Mouse (Mus musculus) stomach, embryonic 15.5 days (tissue): ENCODE measurements at regions not wholly inside any gene's neighbourhood (a gene's known extent, or its start where the extent isn't known, plus 50 kb on each side); places are given as distances from the start of the nearest gene placed in this dataset.

ENCODE experiments used
- ATAC-seq: fragments of 200-750 bp; cut with Nextera tagmentation; 2 replicates; pipeline ENCODE4 v1.8.0; 2017; ENCODE audit warnings: low read depth, moderate number of reproducible peaks, moderate TSS enrichment; ENCODE audit not compliant: insufficient read depth, low FRiP score
- H3K27ac ChIP-seq: fragments of 300-500 bp; sonication (generic); 2 replicates; pipeline ENCODE4 v1.5.1; 2015; ENCODE audit warnings: mild to moderate bottlenecking, inconsistent platforms
- H3K27me3 ChIP-seq: fragments of 300-500 bp; sonication (generic); replicated peaks from 2 replicates; pipeline ENCODE4 v1.6.1; 2015; ENCODE audit warnings: inconsistent platforms
- H3K36me3 ChIP-seq: fragments of 300-500 bp; sonication (generic); 2 replicates; pipeline ENCODE4 v1.6.1; 2015; ENCODE audit warnings: inconsistent platforms
- H3K4me1 ChIP-seq: fragments of 300-500 bp; sonication (generic); 2 replicates; pipeline ENCODE4 v1.6.1; 2015; ENCODE audit warnings: inconsistent platforms
- H3K4me2 ChIP-seq: fragments of 300-500 bp; sonication (generic); 2 replicates; pipeline ENCODE4 v1.6.1; 2015; ENCODE audit warnings: mild to moderate bottlenecking, inconsistent platforms
- H3K4me3 ChIP-seq: fragments of 300-500 bp; sonication (generic); replicated peaks from 2 replicates; pipeline ENCODE4 v1.5.1; 2015; ENCODE audit warnings: inconsistent platforms
- H3K9ac ChIP-seq: fragments of 300-500 bp; sonication (generic); 2 replicates; pipeline ENCODE4 v1.6.1; 2015; ENCODE audit warnings: inconsistent platforms
- H3K9me3 ChIP-seq: fragments of 300-500 bp; sonication (generic); 2 replicates; pipeline ENCODE4 v1.6.1; 2016; ENCODE audit warnings: inconsistent platforms
- WGBS: fragments of 180-500 bp; shearing (Covaris S2); methylation state at CpG from one replicate; pipeline ENCODE4 v1.1.7; 2015; 5-methylcytosine and 5-hydroxymethylcytosine counted together

DNA sequence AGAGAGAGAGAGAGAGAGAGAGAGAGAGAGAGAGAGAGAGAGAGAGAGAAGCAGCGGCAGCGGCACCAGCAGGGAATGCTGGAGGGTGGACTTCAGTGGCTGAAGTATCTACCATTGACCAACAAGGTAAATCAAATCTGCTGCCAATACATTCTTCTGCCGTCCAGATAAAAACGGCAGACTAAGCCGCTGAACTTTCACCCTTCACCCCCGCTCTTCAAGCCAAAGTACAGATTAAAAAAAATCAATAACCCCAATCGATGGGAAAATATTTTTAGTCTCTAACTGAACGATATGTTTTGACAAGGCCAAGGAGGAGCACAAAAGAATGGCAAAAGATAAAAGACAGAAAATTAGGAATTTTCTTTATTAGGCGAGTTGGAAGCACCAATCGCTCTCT lies 205.3 kb upstream of the Onecut1 start:
- no peaks in the 10 kb centered on the region for H3K4me1 ChIP-seq
- no peak for ATAC-seq
- H3K27me3 ChIP-seq: no peaks in the 10 kb centered on the region
- no peaks in the 10 kb centered on the region for H3K9me3 ChIP-seq
- no peak overlapping the region for H3K4me3 ChIP-seq
- H3K4me2 ChIP-seq: no peak overlapping the region
- no peaks in the 10 kb centered on the region for H3K36me3 ChIP-seq
- H3K27ac ChIP-seq: no peak overlapping the region
- H3K9ac ChIP-seq: no peak overlapping the region
- 62% methylated on average over 10 of the region's 10 CpGs for WGBS

DNA sequence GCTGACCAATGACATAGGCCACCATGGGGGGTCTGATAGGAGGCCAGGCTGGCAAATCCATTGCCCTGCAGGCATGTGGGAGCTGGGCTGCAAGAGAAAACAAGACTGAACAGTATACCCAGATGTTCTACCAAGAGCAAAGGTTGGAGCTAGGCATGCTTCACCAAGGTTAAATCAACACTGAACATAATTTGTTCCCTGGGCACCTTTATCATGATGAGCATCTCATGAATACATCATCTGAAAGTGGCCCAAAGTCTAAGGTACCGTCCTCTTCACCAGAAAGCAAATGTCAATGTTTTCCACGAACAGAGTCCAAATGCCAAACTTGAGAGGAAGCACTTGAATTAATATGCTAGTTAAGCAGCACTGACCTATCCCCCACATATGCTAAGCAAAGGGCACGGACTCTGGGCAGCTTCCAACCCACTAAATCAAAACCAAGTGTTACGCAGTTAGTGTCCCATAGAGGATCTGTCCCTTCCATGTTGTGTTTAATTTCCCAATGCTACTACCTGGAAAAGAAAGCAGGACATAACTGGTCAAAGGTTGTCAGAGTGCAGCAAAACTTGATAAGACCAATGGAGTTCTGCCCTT lies 190.3 kb upstream of the Onecut1 start:
- Histone ChIP-seq H3K36me3 (no peaks in the 10 kb centered on the region), H3K9me3 (no peaks in the 10 kb centered on the region), H3K27ac (no peak overlapping the region), H3K4me1 (no peaks in the 10 kb centered on the region), H3K4me2 (no peak overlapping the region), H3K4me3 (no peak overlapping the region), H3K27me3 (no peaks in the 10 kb centered on the region), H3K9ac (no peak overlapping the region)
- 77% methylated on average over 4 of the region's 4 CpGs for WGBS
- no peak for ATAC-seq

DNA sequence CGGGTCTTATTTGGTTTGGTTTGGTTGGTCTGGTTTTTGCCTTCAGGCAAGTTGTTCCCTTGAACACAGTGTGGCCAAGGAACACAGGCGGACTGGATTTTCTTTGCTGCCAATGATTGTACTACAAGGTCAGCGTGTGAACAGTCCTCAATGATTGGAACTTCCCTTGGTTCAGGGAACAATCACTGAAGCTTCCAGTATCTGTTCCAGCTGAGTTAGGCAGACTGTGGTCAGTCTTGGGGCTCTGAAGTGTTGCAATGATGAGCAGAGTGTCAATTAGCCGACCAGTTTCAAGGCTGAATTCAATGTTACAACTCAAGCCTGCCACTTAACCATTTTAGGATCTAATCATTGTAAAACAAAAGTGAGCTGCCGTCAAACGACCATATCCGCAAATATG lies 189.5 kb upstream of the Onecut1 start:
- no peak overlapping the region for H3K27ac ChIP-seq
- H3K4me2 ChIP-seq: no peak overlapping the region
- no peak overlapping the region for H3K9ac ChIP-seq
- H3K36me3 ChIP-seq: no peaks in the 10 kb centered on the region
- H3K27me3 ChIP-seq: no peaks in the 10 kb centered on the region
- no peaks in the 10 kb centered on the region for H3K9me3 ChIP-seq
- H3K4me1 ChIP-seq: no peaks in the 10 kb centered on the region
- ATAC-seq: no peak
- WGBS: 84% methylated on average over 7 of the region's 7 CpGs
- H3K4me3 ChIP-seq: no peak overlapping the region

DNA sequence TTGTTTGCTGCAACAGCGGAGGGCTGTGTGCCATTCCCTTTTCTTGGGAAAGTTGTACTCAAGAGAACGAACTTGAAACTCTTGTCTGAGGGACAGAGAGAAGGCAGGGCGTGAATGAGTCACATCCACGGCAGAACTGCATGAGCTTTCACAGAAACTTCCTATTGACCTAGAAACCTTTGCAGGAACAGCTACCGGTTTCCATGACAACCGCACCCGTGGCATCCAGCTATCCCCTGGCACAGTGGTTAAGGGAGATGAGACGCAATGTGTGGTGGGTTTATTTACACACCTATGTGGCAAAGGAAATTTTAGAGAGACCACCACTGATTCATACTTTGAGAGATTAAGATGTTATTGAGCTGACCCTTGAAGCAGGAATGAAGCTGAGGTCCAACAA lies 163.5 kb upstream of the Onecut1 start:
- no peak for ATAC-seq
- Histone ChIP-seq H3K4me3 (no peak overlapping the region), H3K4me1 (no peaks in the 10 kb centered on the region), H3K4me2 (no peak overlapping the region), H3K36me3 (no peaks in the 10 kb centered on the region), H3K9ac (no peak overlapping the region), H3K9me3 (no peaks in the 10 kb centered on the region), H3K27ac (no peak overlapping the region), H3K27me3 (no peaks in the 10 kb centered on the region)
- WGBS: 76% methylated on average over 8 of the region's 8 CpGs

DNA sequence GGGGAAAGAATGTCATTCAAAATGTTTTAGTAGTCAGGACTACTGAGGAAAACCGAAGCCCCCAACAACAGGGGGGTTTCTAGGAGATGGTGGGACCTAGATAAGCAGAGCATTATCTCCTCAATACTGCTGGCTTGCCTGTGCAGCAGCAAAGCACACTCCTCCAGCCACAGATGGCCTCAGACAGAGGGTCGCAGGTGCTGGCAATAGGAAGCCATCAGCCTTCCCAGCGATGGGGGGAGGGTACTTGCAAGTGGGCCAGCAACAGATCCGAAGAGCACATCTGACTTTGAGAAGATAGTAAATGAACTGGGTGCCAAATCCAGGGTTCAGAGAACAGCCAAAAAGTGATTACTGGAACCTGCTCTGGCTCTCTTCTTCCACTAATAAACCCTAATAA lies 156.0 kb upstream of the Onecut1 start:
- ATAC-seq: no peak

DNA sequence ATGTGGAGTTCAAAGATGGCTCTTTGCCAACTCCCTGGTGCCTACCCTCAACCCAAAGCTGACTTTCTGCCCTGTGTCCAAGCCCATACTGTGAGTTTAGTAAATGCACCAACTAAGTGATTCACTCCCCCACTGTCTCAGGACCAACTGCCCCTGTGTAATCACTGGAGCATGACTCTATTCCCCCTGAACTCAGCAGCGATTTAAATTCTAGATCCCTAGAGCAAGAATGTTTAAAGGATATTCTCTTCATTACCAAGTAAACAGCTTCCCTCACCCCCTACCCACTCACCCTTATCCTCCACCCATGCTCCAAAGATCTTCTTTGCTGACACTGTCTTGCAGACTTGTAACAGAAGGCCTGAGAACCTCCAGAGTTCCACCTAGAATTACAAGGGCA lies 154.1 kb upstream of the Onecut1 start:
- no peak overlapping the region for H3K4me3 ChIP-seq
- no peaks in the 10 kb centered on the region for H3K4me1 ChIP-seq
- H3K9me3 ChIP-seq: no peaks in the 10 kb centered on the region
- H3K27me3 ChIP-seq: no peaks in the 10 kb centered on the region
- peak; percentile 27; the same call in 1 of the 2 replicates for ATAC-seq
- H3K36me3 ChIP-seq: no peaks in the 10 kb centered on the region
- no peak overlapping the region for H3K4me2 ChIP-seq
- H3K27ac ChIP-seq: no peak overlapping the region
- no peak overlapping the region for H3K9ac ChIP-seq
- 55% methylated on average over 1 of the region's 1 CpGs for WGBS

More for the DNA sequence above, 156.0 kb upstream of the Onecut1 start:
- no peak overlapping the region for H3K9ac ChIP-seq
- H3K9me3 ChIP-seq: no peaks in the 10 kb centered on the region
- no peak overlapping the region for H3K27ac ChIP-seq
- WGBS: 32% methylated on average over 4 of the region's 4 CpGs
- H3K4me2 ChIP-seq: no peak overlapping the region
- no peaks in the 10 kb centered on the region for H3K36me3 ChIP-seq
- H3K27me3 ChIP-seq: no peaks in the 10 kb centered on the region
- H3K4me1 ChIP-seq: no peaks in the 10 kb centered on the region
- H3K4me3 ChIP-seq: no peak overlapping the region

DNA sequence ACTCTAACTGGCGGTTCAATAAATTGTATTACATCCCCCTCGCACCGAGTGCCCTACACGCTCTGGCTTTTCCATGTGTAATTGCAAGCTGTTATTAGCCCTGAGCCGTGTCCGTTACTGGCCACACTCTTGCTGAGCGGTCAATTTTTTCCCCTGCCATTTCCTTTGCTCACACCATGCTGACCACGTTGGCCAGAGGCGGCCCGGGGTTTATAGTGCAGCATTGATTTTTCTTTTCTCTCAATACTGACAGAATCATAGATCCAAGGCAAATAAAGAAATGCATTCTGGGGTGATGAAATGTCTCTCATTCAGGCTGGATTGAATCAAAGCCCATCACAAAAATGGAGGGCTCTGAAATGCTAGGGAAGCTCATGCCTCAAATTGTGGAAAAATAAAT lies 150.0 kb upstream of the Onecut1 start:
- H3K27ac ChIP-seq: no peak overlapping the region
- ATAC-seq: no peak
- H3K36me3 ChIP-seq: no peaks in the 10 kb centered on the region
- H3K9me3 ChIP-seq: no peaks in the 10 kb centered on the region
- H3K4me3 ChIP-seq: no peak overlapping the region
- no peak overlapping the region for H3K4me2 ChIP-seq
- no peak overlapping the region for H3K9ac ChIP-seq
- WGBS: 88% methylated on average over 10 of the region's 10 CpGs
- no peaks in the 10 kb centered on the region for H3K27me3 ChIP-seq
- H3K4me1 ChIP-seq: no peaks in the 10 kb centered on the region

DNA sequence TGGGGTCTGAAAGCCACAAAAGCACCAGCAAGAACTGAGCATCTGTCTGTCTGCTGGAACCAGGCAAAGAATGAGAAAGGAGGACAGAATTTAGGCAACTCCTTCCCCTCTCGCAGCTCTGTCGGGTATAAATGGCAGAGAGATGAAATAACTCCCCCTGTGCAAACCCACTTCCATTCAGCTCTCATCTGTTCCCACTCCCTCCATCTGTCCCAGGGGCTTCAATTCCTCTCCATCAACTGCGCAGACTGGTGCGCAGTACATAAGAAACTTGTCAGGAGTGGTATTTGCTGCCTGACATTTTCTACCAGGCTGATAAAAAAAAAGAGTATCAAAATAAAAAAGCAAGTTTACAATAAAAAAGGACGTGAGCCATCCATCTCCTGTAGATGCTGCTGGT lies 129.3 kb upstream of the Onecut1 start:
- ATAC-seq: no peak
- H3K4me1 ChIP-seq: no peaks in the 10 kb centered on the region
- H3K4me3 ChIP-seq: no peak overlapping the region
- WGBS: 85% methylated on average over 5 of the region's 5 CpGs
- H3K9me3 ChIP-seq: no peaks in the 10 kb centered on the region
- H3K9ac ChIP-seq: no peak overlapping the region
- no peak overlapping the region for H3K27ac ChIP-seq
- H3K36me3 ChIP-seq: no peaks in the 10 kb centered on the region
- H3K4me2 ChIP-seq: no peak overlapping the region
- H3K27me3 ChIP-seq: no peaks in the 10 kb centered on the region

DNA sequence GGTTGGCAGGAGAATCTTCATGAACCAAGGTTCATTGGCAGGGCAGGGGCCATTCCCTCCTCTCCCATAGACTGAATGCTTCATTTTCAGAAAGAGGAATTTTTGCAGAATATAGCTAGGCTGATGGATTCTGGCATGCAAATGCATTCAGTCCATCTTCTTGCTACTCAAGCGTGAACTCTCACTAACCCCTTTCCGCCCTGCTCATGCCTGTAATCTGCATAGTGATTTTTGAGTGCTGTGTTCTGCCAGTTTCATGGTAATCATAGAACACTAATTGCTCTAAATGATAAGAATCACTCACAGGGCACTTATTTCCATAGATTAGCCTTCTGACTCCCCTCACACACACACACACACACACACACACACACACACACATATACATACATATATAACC lies 119.8 kb upstream of the Onecut1 start:
- 87% methylated on average over 2 of the region's 2 CpGs for whole genome bisulfite sequencing
- Histone ChIP-seq H3K4me1 (no peaks in the 10 kb centered on the region), H3K27me3 (no peaks in the 10 kb centered on the region), H3K4me3 (no peak overlapping the region), H3K4me2 (no peak overlapping the region), H3K36me3 (no peaks in the 10 kb centered on the region), H3K9me3 (no peaks in the 10 kb centered on the region), H3K9ac (no peak overlapping the region), H3K27ac (no peak overlapping the region)
- no peak for ATAC-seq

DNA sequence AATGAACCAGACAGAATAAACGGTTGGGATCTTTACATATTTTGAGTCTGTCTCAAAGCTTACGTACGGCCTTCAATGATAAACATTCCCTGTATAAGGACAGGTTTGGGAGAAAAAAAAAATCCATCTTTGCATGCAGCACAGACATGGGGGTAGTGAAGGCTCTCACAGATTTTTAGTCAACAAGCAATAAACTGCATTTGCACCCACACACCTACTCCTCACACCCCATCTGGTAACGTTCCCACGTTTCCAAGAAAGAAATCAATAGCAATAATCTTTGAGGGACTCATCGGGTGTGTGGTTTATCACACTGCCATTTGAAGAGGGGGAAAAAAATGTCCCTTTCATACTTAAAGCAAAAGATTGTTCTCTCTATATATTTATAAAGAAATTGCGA lies 113.8 kb upstream of the Onecut1 start:
- H3K9ac ChIP-seq: no peak overlapping the region
- no peak for ATAC-seq
- H3K27me3 ChIP-seq: no peaks in the 10 kb centered on the region
- H3K36me3 ChIP-seq: no peaks in the 10 kb centered on the region
- H3K4me2 ChIP-seq: no peak overlapping the region
- H3K4me1 ChIP-seq: no peaks in the 10 kb centered on the region
- no peak overlapping the region for H3K4me3 ChIP-seq
- H3K27ac ChIP-seq: no peak overlapping the region
- 60% methylated on average over 7 of the region's 7 CpGs for WGBS
- H3K9me3 ChIP-seq: no peaks in the 10 kb centered on the region

DNA sequence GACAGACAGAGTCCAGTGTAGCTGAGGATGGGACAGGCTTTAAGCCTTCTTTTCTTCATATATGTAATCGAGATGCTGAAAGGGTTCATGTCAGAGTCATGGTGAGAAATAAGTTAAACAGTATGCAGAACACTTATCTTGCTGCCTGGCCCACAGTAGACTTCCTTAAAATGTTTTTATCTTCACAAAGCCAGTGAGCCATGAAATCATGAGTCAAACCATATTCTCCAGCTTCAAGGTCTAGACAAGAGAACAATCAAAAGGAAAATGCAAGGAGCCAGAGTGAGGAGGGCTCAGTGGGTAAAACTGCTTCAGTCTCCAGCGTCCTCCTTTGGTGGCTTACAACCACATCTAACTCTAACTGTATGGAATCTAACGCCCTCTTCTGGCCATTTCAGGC lies 103.7 kb upstream of the Onecut1 start:
- WGBS: 68% methylated on average over 3 of the region's 3 CpGs
- Histone ChIP-seq H3K27ac (no peak overlapping the region), H3K4me3 (no peak overlapping the region), H3K36me3 (no peaks in the 10 kb centered on the region), H3K27me3 (no peaks in the 10 kb centered on the region), H3K9me3 (no peaks in the 10 kb centered on the region), H3K9ac (no peak overlapping the region), H3K4me1 (no peaks in the 10 kb centered on the region), H3K4me2 (no peak overlapping the region)
- ATAC-seq: no peak

DNA sequence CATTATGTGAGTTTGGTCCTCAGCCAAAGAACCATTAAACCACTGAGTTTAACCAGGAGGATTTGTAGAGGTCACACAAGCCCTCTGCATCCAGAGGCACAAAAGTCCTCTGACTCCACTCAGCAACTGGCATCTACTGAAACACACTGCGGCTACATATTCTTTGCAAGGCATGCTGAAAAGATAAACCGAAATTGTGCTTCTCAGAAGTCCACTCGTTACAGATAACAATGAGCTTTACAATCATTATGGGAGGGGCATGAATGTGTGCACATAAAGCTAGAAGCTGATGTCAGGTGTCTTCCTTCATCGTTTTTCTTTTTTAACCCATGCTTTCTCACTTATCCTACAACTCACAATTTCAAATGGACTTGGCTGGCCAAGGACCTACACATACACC lies 102.8 kb upstream of the Onecut1 start:
- Histone ChIP-seq H3K27me3 (no peaks in the 10 kb centered on the region), H3K4me1 (no peaks in the 10 kb centered on the region), H3K4me3 (no peak overlapping the region), H3K27ac (no peak overlapping the region), H3K9me3 (no peaks in the 10 kb centered on the region), H3K36me3 (no peaks in the 10 kb centered on the region), H3K9ac (no peak overlapping the region), H3K4me2 (no peak overlapping the region)
- WGBS: 88% methylated on average over 4 of the region's 4 CpGs
- no peak for ATAC-seq

DNA sequence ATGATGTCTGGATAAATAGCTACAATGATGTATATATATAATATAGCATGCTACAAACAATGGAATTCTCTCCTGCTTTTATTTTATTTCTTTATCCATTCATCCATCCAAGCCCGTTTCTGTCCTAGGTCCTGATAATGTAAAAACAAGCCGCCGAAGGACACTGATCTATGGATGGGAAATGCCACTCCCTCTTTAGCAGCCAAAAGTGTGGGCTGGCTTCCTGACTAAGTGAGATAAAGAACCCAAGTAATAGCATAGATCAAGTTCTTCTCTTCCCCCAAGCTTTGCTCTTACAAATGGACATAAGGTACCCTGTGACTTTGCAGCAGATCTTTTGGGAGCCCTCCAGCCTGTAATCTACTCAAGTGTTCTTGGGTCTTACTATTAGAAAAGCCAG lies 81.3 kb upstream of the Onecut1 start:
- H3K9ac ChIP-seq: no peak overlapping the region
- WGBS: 53% methylated on average over 3 of the region's 3 CpGs
- H3K27ac ChIP-seq: no peak overlapping the region
- no peaks in the 10 kb centered on the region for H3K9me3 ChIP-seq
- no peaks in the 10 kb centered on the region for H3K36me3 ChIP-seq
- ATAC-seq: no peak
- H3K27me3 ChIP-seq: no peaks in the 10 kb centered on the region
- no peak overlapping the region for H3K4me2 ChIP-seq
- no peak overlapping the region for H3K4me3 ChIP-seq
- no peaks in the 10 kb centered on the region for H3K4me1 ChIP-seq
